Mouse (Mus musculus) gastrocnemius, adult 2 months (tissue): ENCODE measurements around the gene Trim47. TPM values are rescaled to one million over a fixed set of nuclear protein-coding genes. Genes with fewer than 3 reads are reported as not detected.
A peak's percentile ranks its signal among the peaks of the same experiment; 100 is the strongest.
"Not testable (repeated sequence)": the region's sequence is repeated elsewhere in the genome, so short reads cannot be mapped to it uniquely, and the experiment has no call there.

Experiments used
- DNase-seq: peaks from one replicate; pipeline ENCODE4 v3.0.0; 2022
- H3K27ac ChIP-seq: fragments of 200-600 bp; 2 replicates; pipeline ENCODE4 v1.8.1; 2022; ENCODE audit warnings: mild to moderate bottlenecking
- H3K4me3 ChIP-seq: fragments of 200-600 bp; 2 replicates; pipeline ENCODE4 v1.8.1; 2022; ENCODE audit warnings: mild to moderate bottlenecking, moderate library complexity
- CTCF ChIP-seq: fragments of 200-600 bp; IDR thresholded peaks from 2 replicates; pipeline ENCODE4 v1.8.1; 2022; ENCODE audit warnings: antibody characterized with exemption, mild to moderate bottlenecking, moderate library complexity
- intact Hi-C: fragments of 180-260 bp; cut with DNase I; formaldehyde crosslinking; loops from one replicate; pipeline ENCODE4 v1.15.1; 2025
- total RNA-seq, 2 experiments: library from RNA; stranded (reverse); gene quantifications; 2 replicates each; pipeline ENCODE4 v1.2.3; 2021

Trim47 gene
- total RNA-seq, 2 experiments from 2014 or later = 6.0 to 12.2 TPM

DNA sequence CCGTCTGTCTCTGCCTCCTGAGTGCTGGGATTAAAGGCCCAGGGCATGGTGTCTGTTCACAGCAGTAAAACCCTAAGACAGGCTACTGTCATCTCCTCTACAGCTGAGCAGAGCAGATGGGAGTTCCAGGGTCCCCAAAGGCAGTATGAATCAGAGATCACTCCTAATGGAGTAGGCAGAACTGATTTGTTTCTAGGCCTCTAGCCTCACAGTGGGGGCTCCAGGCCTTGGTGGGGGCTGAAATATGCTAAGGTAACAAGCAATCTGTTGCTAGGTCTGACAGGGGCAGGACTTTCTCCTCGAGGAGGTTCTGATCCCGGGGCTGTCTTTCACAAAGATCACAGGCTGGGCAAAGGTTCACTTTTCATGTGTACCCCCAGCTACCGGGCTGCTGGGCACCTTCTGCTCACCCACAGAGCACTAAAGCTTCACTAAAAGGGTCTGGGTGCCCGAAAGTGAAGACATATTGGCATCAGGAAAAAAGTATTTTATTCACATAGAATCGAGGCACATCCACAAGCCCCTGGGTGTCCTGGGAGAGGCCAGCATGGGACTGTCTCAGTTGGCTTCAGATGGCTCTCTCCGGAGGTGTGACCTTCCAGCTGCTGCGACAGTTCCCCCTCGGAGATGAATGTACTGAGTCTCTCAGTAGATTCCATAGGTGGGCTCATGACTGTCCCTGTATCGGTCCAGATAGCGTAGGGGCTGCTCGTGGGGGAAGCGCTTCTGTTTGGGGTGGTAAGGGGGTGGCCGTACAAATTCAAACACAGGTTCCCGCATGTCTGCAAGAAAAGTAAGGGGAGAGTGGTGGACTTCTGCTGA lies 4.5 kb upstream of the Trim47 start:
- no peak for DNase-seq
- TF ChIP-seq CTCF = no peak
- intact Hi-C loops = loop anchor here (2.0 to 5.0 kb wide), 2 partner anchors 21 to 99 kb away; partner anchors contain the start of gene Unk
- Histone ChIP-seq H3K4me3 (peak overlapping the region; percentile 79), H3K27ac (peak overlapping the region; percentile 99)

DNA sequence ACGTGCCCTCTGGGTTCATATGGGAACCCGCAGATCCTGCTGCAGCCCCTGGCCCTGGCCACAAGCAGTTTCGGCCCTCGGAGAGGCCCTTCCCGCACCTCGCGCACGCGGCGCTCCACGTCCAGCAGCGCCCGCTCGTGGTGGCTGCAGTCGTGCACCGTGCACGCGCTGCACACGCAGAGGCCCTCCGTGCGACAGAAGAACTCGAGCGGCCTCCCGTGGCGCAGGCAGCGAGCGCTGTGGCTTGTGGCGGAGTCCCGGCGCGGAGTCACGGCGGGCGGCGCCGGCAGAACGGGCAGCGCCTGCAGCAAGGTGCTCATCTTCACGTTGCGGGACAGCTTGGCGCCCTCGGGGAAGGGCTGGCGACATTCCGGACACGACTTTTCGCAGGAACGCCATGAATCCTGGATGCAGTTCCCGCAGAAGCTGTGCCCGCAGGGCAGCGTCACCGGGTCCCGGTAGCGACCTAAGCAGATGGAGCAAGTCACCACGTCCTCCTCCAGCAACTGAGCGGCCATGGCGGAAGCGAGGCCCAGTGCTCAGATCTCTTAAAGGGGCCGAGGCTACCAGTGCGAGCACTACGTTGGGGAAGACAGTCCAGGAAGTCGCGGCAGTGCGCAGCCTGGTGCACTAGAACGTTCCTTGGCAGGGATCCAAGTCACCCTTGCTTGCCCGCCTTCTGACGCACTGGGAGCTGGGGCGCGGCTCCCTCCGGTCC lies 3.6 kb upstream of the Trim47 start, which contains the start of gene Trim65:
Gene Trim65, minus strand, starts transcription at position 641 of the 718 bp plus-strand sequence.
- TF ChIP-seq CTCF = peak; percentile 96
- Histone ChIP-seq H3K4me3 (peak within 1 kb of the TSS; percentile 79), H3K27ac (peak within 1 kb of the TSS; percentile 99)
- intact Hi-C loops = loop anchor here (1.0 to 5.0 kb wide), 3 partner anchors 20 to 98 kb away; partner anchors contain the start of gene Unk
- peak; percentile 95 for DNase-seq

DNA sequence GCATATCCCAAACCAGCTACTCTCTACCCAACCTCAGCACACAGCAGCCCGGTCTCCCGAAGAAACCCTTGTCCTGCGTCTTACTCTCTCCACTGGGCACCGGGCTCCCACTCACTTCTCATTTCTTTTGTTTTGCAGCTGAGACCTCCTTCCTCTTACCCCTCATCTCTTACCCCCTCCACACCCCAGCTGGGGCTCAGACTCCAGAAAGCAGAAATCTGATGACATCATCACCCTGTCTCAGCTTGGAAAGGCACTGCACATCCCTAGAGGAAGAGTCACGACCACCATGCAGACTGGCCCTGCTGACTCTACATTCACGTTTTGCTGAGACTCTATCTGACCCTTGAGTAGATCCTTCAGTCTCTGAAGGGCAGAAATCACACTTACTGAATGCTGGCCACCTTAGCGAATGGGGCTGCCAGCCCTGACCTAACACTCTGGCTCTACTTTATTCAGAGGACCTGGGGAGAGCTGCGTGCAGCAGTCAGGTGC lies 3.0 kb upstream of the Trim47 start:
- H3K4me3 ChIP-seq = peak overlapping the region; percentile 79
- peak overlapping the region; percentile 99 for H3K27ac ChIP-seq
- no peak for TF ChIP-seq CTCF
- DNase-seq = no peak
- intact Hi-C loops = loop anchor here (1.0 to 5.0 kb wide), 3 partner anchors 19 to 98 kb away; partner anchors contain the start of gene Unk

DNA sequence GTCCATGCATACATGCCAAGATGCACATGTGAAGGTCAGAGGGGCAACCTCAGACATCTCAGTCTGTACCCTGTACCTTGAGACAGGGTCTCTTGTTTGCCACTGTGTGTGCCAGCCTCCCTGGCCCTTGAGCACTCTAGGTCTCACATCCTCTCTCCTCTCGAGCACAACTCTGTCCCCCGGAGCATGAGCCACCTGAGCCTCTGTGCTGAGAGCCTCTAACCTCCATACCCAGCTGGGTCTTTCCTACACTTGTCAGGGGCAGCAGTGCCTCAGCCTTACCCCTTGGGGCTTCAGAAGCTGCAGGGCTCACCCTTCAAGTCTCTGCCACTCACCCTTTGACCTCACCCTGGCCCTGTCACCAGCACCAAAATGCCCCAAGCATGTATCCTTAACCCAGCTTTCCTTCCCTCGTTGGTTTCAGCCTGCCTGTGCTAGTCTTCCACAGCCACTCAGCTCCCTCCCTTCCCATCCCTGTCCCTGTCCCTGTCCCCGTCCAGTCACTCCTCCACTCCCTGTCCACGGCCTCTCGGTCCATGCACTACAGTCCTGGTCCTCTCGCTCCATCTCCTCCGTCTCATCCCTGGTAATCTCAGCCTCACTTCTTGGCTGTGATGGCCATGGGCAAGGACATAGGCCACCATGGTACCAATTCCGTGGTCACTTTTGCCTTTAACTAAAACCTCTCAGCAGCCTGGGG lies 2.2 kb upstream of the Trim47 start:
- peak overlapping the region; percentile 79 for H3K4me3 ChIP-seq

DNA sequence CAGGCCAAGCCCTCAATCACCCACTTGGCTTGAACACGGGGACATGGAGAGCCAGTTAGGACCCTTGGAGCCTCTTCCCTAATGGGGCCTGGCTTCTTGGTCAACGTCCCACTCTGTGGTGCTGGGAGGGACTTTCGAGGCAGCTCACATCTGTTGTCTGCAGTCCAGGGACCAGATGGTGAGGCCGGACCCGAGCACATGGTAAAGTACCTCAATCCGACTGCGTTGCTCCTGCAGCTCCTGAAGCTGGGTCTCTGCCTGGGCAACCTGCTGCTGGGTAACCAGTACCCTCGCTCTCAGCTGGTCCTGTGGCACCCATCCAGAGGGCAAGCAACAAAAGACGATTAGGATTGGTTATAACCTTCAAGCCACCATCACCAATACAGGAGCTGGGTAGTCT lies 976 bp upstream of the Trim47 start:
- no peak for DNase-seq
- H3K4me3 ChIP-seq = peak overlapping the region; percentile 40
- H3K27ac ChIP-seq = peak overlapping the region; percentile 57
- intact Hi-C loops = no loop called here
- TF ChIP-seq CTCF = no peak

More for the DNA sequence above, 2.2 kb upstream of the Trim47 start:
- TF ChIP-seq CTCF = no peak
- intact Hi-C loops = no loop called here
- DNase-seq = no peak
- H3K27ac ChIP-seq = peak overlapping the region; percentile 99; the same call in 1 of the 2 replicates

DNA sequence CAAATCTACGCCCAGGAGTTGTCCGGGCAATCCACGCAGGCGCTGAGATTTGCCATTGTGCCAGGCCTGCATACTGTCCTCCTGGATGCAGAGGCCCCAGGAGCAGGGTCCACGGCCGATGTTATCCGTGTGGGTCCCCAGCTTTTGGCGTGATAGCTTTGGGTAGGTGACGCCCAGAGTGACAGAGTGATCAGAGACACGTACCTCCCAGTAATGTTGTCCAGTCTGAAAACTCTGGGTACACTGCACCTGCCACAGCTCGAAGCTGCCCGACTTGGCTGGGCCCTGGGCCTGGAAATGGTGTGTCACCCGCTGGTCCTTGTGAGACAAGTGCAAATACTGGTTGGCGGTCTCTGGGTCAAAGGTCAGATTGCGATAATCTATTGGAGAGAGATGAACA lies 749 bp downstream of the Trim47 start:
- intact Hi-C loops = no loop called here
- H3K27ac ChIP-seq = no peak overlapping the region
- DNase-seq = no peak
- no peak for TF ChIP-seq CTCF
- H3K4me3 ChIP-seq = no peak overlapping the region

DNA sequence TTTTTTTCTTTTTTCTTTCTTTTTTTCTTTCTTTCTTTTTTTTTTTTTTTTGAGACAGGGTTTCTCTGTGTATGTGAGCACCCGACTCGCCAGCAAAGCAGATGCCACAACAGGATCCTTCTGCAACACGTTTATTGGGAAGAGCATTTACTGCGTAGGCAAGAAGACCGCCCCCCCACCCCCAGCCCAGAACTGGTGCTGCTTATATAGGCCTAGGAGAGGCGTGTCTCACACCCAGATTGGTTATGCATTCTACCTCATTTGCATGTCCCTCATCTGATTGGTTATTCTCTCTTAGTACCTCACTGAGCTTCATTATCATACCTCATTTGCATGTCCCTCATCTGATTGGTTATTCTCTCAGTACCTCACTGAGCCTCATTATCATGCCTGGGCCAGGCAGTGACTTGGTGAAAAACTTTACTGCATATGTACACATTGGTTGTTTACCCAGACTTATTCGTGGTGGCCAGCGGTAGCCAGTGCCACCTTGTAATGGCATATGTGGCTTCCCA lies 5.2 kb downstream of the Trim47 start:
- DNase-seq, H3K4me3 ChIP-seq, intact Hi-C loops, H3K27ac ChIP-seq: not testable (repeated sequence)

DNA sequence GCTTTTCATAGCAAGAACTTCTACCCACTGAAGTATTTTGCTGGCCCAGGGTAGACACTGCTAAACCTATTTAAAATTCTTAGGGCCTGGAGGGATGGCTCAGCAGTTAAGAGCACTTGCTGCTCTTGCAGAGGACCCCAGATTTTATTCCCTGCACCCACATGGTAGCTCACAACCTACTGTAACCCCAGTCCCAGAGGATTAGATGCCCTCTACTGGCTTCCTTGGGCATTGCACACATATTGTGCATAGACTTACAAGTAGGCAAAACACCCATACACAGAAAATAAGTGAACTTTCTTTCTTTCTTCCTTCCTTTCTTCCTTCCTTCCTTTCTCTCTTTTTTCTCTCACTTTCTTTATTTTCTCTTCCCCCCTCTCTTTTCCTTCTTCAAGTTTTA lies 9.2 kb downstream of the Trim47 start:
- Histone ChIP-seq H3K27ac (no peak overlapping the region), H3K4me3 (no peak overlapping the region)
- intact Hi-C loops = no loop called here
- peak; percentile 31 for DNase-seq
- peak; percentile 48 for TF ChIP-seq CTCF

DNA sequence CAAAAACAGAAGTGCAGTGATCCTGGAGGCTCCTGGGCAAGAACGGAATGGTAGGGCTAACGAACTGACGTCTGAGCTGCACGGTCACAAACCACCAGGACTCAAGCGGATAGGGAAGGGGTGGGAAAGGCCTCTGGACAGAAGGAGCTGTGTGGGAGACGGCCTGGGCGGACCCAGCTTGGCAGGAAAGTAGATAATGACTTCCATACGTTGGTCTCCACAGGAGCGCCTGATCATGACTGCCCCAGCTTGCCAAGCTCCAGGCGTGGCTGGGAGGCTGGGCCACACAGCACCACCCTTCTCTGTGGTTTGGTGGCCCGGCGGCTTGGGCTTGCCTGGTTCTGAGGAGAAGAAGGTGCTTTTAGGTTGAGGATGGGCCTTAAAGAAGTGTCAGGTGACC lies 9.8 kb downstream of the Trim47 start:
- intact Hi-C loops = no loop called here
- TF ChIP-seq CTCF = no peak
- DNase-seq = peak; percentile 53
- no peak overlapping the region; the same call in 1 of the 2 replicates for H3K27ac ChIP-seq
- no peak overlapping the region for H3K4me3 ChIP-seq

DNA sequence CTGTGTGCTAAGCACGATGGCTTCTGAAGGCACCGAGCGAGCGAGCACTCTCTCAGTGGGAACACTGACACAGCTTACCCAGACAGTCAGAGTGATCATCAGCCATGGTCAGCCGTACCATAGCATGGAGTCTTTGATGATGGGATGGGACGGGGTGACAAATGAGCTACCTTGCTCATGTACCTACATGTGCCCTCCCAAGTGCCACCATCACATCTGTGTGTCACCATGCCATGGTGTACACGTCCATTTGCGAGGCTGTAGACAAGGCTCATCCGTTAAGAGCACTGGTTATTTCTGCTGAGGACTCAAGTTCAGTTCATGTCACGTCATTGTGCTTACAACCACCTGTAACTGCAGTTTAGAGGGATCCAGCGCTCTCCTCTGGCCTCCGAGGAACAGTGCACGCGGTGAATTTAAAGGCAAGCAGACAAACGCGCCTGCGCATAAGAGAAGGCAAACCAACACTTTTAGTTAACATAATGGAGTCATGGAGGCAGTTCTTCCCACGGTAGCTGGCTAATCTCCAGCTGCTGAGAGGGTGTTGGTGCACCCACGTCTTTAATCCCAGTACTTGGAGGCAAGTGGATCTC lies 15.3 kb downstream of the Trim47 start:
- Histone ChIP-seq H3K4me3 (no peak overlapping the region), H3K27ac (no peak overlapping the region)
- intact Hi-C loops = loop anchor here (2.0 kb wide), 1 partner anchor 19 kb away; the partner anchor contains the start of gene Trim65
- no peak for DNase-seq
- peak; percentile 22; the same call in 1 of the 2 replicates for TF ChIP-seq CTCF

DNA sequence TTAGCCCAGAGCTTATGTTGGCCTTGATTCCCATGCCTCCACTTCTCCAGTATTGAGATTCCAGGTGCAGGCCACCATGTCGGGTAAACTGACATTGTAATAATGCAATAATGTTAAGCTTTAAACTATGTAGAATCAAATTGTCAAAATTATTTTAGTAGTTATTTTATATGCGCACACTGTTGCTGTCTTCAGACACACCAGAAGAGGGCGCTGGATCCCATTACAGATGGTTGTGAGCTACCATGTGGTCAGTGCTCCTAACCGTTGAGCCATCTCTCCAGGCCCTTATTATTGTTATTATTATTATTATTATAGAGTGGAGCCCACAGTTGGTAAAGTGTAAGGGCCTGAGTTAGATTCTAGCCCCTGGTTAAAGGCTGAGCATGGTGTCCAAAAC lies 15.9 kb downstream of the Trim47 start:
- Histone ChIP-seq H3K4me3 (peak overlapping the region; percentile 93), H3K27ac (peak overlapping the region; percentile 91)
- no peak for DNase-seq
- intact Hi-C loops = loop anchor here (2.0 kb wide), 1 partner anchor 20 kb away; the partner anchor contains the start of gene Trim65
- TF ChIP-seq CTCF = peak; percentile 36
